Mouse (Mus musculus) cerebellum, adult 9-10 months (tissue): ENCODE results near the gene Tmem273.

Experiments
- DNase-seq: peaks from one replicate; pipeline ENCODE4 v3.0.0; 2022

Gene Tmem273

DNA sequence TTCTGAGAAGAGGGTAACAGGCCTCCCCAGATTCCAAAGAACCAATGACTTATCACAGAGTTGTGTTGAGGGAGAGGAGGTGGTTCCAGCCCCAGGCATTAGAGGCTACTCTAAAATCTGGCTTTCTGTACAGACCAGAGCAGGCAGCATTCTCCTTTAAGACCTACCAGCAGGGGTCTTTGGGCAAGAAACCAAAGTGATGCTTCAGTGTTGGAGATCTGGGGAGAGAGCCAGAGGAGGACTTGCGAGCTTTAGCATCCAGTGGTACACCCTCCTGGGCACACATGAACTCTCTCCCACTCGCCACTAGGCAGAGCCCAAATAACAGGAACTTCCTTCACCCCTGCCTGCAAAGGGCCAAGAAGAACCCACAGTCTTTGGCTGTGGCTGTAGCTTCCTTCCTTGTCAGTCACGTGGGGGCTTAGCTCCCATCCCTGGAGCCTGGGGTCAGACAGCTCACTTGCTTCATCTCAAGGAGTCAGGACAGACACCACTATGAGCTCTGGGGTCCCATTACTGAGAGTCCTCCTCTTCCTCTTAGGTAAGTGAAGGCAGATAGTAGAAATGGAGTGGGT lies at the start of gene Tmem273:
Gene Tmem273 (plus strand): TSS at position 408 of the 575 bp plus-strand sequence.
- no peak for DNase-seq

DNA sequence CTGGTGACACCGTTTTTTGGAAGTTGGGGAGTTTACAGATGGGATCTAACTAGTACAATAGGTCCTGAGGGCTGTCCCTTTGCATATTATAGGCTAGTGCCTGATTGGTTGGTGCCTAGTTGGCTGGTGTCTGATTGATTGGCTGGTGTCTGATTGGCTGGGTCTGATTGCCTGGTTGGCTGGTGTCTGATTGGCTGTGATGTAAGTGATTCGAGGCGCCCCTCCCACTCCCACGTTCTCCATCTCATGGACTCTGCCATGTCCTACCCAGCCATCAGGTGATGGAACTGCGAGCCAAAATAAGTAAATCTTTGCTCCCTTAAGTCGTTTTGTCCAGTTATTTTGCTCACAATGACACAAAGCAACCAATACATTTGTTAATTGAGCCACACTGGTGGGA lies 49.2 kb upstream of the Tmem273 start:
- no peak for DNase-seq

DNA sequence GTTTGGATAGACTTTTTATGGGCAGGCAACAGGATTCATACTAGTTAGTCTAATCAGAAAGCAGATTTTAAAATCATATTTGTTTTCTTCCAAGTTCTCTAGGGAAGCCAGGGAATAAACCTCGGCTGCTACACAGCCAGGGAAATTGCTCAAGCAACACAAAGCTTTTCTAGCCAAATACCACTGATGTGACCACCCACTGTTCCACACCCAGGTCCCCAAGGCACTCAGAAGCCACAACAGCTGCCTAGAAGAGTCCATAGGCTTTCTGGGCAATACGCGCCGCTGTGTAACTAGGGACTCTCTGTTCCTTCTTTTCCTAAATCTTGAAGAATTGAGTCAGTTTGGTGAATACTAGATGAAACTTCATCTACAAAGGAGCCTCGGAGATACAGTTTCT lies 47.2 kb upstream of the Tmem273 start:
- DNase-seq, result no peak

DNA sequence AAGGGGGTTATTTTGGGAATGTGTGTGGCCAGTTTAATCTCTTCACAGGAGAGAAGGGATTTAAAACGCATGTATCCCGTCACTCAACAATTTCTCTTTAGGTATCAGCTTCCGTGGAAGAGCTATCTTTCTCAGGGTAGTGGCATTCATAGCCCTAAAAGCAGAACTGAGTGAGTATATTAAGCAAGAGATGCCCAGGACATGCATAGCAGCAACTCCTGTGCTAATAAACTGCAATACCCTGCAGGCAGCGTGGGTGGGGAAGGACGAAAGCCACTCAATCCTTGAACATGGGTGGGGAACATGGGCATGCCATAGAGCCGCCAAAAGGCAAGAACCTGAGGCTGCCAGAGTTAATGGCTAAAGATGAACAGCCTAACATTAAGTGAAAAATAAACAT lies 37.2 kb upstream of the Tmem273 start:
- DNase-seq, result no peak

DNA sequence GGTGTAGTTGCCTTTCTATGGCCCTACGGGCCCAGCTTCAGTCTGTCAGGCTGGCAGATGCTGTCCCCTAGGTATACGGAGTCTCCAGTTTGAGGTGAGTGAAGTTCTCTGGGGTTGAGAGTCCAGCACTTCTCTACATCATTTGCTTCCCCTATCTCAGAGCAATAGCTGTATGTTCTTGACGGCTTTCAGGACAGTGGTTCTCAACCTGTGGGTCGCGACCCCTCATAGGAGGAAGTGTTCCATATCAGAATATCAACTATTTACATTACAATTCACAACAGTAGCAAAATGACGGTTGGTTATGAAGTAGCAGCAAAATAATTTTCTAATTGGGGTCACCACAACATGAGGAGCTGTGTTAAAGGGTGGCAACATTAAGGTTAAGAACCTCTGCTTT lies 35.0 kb upstream of the Tmem273 start:
- no peak for DNase-seq

DNA sequence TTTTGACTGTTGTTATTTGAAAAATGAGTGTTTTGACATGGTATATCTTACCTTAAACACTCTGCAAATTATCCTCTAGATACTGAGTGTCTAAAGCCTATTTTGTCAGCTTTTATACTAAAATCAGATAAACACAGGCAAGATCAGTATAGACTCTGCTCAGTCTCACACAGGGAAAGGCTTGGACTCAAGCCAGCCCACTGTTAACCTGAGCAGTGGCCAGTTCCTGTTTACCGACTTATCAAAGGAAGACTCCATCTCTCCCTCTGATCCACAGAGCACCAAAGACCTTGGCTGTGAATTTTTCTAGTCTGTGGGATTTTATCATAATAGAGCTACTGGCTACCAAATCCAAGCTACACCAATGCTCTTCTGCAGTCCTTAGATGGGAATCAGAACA lies 31.5 kb upstream of the Tmem273 start:
- no peak for DNase-seq

DNA sequence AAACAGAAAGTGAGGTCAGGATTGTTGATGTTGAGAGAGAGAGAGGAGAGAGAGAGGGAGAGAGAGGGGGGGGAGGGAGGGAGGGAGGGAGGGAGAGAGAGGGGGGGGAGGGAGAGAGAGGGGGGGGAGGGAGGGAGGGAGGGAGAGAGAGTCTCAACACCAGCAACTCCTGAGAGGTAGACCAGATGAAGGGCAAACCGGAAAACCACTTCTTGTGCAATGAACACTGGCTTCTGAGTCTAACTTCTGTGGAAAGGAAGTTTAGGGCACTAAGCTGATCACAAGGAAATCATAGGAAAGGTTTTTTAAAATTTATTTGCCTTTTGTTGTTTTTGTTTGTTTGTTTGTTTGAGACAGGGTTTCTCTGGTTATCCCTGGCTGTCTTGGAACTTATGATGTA lies 23.6 kb upstream of the Tmem273 start:
- no peak for DNase-seq

DNA sequence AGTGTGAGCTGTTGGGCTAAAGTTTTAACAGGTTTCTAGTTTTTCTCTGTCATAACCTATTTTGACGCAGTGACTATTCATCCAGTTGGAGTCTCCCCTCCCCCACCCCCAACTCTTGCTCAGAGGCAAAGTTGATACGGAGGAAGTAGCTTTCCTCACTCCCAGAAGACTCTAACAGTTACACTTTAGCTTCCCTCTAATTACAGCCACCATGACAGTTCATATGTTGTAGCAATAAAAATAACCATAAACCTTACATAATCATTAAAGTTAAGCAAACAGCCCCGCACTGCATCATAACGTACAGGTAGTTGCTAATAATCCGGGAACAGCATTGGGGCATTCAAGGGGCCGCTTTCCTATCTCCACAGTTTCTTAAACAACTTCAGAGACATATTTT lies 15.2 kb upstream of the Tmem273 start:
- no peak for DNase-seq

DNA sequence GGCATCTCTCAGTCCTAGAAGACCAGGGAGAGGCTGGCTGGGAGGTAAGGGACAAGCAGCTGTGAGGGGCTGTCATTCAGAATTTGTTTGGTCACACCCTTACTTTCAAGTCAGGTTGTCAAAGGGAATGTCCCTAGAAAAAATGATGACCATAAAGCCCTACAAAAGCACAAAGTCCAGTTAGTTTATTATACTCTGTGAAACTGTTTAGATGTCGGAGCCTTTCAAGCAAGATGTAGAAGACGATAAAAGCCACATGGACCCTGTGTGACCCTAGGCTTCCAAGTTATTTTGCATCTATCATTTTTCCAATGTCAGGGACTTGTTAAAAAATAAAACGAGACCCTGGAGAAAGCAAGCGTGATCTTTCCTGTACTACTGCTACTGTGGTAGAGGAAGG lies 13.7 kb upstream of the Tmem273 start:
- no peak for DNase-seq

DNA sequence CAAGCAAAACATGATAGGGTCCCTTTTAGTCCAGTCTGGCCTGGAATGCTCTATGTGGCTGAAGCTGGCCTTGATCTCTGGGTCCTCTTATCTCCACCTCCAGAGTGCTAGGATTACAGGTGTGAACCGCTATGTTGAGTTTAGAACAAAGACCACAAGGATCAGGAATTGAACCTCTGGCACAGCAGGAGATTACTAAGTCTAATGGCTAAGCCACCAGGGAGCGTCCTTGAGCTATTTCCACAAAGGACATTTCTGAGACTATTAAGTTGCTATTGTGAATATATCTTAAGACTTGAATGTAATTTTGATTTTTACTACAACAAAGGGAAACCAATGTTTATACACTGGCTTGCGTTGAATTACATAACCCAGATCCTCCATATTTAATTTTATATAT lies 13.0 kb upstream of the Tmem273 start:
- DNase-seq, result no peak

DNA sequence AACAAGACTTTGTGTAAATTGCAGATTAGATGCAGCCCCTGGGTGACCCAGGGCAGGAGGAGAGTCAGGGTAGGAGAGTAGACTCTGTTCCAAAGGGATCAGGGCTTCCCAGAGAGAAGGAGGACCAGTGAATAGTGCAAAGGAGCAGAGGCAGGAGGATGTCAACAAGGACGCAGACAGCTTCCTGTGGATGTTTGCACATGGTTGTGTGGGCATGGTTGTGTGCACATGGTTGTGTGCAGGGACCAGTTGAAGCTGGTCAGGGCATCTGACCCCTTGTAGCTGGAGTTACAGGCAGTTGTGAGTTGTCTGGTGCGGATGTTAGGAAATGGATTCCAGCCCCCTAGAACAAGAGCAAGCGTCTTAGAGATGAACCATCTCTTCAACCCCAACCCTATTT lies 12.3 kb upstream of the Tmem273 start:
- DNase-seq, result no peak

DNA sequence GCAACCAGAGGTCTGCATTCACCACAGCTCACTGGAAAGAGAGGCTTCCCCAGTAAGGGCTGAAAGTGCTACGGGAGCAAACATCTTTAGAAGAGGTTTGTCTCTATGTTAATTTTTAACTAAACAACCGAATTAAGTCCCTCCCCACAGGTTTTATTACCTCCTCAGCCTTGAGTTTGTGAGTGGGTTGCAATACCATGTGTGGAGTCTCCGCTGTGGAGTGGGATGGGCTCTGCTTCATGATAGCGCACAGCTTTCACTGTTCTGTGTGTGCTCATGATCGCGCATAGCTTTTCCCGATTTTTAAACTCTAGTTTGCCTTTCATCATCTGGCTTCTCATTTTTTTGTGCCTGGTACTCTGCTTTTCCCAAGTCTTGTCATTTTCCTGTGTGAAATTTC lies 9.7 kb upstream of the Tmem273 start:
- no peak for DNase-seq

DNA sequence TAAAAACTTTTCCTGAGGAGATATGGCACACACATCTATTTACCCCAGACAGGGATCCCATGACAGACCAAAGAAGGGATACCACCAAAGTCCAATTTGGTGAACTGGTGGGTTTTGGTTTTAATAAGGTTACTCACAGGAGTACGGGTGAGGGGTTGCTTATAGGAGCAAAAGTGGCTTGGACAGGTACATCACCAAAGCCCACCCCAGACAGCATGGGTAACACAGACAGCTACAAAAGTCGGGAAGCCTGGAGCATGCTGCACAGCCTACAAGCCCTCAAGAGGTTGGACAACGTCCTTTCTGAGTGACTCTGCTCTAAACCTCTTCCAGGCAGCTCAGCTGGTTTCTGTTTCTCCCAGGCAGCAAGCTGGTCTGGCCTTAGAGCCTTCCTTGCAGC lies 7.4 kb upstream of the Tmem273 start:
- DNase-seq, result no peak

DNA sequence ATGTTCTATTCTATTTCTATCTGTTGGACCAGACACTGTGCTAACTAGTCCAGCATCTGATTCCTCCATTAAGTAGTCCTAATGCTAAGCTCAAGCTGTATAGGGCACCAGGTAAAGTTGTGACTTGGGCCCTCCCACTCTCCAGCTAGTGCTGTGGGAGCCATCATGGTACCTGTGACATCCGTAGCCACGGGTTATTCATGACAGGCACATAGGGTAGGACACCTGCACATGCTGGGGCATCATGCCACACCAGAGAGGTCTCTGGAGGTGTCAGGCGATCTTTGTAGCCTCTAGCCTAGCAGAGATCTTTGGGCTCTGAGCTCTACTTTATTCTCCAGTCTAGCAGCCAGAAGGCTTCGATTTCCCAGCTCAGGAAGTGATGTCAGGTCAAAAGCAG lies 2.9 kb upstream of the Tmem273 start:
- no peak for DNase-seq

DNA sequence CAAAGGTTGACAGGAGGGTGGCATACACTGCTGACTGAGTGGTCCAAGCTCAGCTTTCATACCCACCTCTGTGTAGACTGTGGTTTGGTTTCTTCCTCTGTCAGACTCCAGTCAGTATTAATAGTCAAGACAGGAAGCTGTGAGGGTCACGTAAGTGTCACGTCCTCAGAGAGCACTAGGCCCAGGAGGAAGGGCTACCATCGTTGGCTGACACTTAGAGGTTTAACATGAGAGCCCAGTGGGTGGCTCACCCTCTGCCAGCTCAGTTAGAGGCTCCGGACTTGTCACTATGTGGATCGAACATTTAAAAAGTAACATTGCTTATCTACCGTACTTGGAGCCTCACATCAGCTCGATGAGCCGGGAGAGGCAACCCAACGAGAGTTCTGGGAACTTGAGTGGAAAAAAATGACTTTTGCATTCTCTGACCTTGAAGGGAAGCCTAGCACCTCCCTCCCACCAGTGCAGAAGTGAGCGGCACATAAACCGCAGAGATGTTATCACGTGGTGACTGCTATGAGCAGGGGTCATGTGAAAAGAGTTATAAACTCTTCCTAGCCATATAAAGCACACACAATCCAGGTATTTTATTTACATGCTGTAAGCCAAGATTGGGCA lies 1.5 kb upstream of the Tmem273 start:
- DNase-seq, result no peak

DNA sequence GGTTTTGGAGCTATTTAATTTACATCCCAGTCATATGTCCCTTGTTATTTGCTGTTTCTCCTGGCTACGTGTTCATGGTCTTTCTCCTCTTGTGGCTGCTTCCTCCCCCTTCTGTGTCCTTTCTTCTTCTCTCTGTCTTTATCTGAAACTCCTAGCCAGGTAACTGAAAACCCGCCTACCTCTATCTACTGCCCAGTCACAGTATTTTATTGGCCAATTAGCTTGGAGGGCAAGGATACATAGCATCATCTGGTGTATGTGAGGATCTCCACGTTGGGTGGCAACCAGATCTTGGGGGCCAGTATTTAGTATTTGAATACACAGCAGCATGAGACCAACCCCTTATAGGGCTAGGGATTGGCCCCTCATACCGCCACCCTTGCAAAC lies 1.0 kb upstream of the Tmem273 start:
- no peak for DNase-seq

DNA sequence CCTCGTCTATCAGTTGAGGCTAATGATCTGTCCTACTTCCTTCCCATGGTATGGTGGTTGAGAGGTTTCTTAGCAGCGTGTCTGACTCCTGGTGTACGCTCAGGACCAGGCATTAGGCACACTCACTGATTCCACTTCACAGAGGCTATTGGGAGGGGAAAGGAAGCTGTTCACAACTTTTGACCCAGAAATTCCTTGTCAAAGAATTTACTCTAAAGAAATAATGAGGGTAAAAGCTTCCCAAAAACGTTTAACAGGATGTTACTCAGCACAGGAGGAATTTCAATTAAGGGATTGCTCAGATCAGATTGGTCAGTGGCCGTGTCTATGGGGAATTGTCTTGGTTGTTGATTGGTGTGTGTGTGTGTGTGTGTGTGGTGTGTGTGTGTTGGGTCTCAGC lies 1.9 kb downstream of the Tmem273 start:
- DNase-seq, result no peak

DNA sequence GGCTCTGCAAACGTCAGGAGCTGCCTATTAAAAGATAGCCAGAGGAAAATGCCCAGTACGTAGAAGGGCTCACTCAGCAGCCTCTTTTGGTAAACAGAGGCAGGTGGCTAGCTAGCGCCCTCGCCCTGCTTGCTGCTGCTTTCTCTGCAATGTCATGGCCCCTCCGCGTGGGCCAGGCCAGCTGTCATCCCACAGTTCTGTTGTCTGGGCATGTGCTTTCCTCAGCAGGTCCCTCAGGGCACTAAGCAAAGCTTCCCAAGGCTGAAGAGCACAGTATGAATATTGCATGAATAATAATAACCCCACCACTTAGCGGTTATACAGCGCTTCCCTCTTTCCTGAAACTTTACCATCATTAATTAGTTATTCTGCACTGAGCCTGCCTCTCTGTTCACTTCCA lies 10.6 kb downstream of the Tmem273 start:
- no peak for DNase-seq

DNA sequence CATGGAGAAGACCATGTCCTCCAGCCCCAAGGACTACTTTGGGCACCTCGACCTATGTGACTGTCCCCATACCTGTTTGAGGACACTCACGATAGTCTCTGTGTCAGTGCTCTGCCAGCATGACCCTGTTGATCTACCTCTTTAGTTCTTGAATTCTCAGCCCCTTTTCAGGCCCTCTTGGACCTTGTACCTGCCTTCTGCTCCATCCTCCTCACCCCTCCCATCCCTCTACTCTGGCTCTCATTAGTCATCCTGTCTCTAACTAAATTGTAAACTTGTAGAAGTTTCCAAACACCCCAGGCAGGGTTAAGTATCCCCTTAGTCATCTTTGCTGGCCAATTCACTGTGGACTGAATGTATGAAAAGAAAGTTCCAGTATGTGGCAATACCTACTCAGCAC lies 12.0 kb downstream of the Tmem273 start:
- DNase-seq, result no peak

DNA sequence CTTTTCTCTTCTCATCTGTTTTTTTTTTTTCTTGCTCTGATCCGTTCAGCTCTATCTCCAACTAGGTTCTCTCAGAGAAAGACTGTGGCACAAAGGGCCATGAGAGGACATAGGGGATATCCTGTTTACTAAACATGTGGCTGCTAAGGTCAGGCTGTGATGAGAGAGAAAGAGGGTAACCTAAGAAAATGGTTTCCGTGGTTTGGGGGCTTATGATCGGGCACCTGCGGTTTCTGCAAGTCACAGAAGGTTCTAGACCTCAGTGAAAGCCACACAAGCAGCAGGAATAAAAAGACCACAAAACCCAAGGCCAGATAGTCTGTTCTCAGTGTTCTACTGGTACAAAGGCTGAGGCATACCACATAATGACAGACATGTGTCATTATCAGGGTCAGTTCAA lies 12.6 kb downstream of the Tmem273 start:
- DNase-seq, result no peak

DNA sequence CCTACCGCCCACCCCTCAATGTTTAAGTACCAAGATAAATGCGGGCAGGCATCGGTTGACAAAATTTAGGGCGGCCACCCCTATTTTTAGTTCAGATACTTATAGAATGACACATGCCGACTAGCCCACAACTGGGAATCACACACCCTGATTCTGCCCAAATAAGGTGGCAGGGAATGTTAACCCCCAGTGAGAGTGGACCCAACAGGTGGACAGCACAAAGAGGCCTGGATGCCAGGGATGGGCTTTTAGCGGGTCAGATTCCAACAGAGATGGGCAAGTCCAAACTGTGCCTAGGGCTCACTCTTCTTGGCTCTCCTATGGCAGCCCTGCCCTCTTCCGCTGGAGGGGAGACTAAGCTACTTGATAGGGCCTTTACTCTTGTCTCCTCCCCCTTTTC lies 14.3 kb downstream of the Tmem273 start:
- DNase-seq, result no peak

DNA sequence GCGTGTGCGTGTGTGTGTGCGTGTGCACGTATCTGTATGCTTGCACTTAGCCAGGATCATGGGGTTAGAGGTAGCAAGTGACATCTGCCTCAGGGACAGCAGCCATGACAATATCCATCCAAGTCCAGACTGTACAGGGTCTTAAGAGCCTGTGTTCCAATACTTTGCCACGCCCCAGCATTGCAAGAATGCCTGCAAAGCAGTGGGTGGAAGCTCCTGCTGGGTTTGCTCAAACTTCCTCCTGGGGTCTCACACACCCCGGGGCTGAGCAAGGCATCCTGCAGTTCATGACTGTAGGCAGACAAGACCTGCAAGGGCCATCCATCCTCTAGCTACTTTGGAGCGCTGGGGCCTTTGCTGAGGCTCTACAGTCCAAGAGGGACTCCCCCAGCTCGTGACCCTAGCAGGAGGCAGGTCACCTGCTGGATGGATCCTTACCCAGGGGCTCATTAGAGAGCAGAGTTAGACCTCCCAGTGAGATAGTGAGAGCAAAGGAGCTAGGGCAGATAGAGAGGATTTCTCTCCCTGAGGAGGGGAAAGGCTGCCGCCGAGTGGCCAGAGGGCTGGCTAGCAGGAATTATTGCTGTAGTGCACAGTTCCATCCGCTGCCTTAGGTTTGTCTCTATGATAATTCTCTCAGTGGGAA lies 15.4 kb downstream of the Tmem273 start:
- no peak for DNase-seq

DNA sequence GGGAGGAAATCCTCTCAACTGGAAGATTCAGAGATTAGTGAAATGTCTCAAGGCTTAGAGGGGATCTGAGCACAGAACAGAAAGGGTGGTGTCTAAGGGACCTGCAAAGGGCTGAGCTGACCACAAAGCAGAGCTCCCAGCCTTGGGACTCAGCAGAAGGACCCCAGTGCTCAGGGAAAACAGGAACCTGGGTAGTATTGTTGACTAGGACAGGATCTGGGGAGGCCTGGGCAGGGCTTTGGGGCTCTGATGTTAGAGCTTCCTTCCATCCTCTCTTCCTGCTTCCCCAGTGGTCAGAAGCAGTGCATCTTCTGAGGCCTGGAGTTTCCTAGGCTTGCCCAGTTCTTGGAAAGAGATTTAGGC lies 15.9 kb downstream of the Tmem273 start:
- no peak for DNase-seq

DNA sequence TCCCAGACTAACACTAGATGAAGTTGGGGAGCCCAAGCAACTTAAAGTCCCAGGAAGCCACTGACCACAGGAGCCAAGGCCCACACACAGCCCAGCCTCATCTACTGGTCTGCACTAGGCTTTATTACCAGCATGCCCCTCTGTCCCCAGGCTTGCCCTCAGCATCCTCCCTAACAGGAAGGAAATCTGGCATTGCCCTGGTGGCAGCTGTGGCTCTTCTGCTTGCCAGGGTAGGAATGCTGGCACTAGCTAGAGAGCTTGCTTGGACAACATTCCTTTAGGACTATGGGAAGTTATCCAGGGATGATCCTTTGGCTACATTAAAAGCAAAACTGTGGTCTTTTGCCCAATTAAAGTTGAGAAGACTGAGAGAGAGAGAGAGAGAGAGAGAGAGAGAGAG lies 24.3 kb downstream of the Tmem273 start:
- no peak for DNase-seq

DNA sequence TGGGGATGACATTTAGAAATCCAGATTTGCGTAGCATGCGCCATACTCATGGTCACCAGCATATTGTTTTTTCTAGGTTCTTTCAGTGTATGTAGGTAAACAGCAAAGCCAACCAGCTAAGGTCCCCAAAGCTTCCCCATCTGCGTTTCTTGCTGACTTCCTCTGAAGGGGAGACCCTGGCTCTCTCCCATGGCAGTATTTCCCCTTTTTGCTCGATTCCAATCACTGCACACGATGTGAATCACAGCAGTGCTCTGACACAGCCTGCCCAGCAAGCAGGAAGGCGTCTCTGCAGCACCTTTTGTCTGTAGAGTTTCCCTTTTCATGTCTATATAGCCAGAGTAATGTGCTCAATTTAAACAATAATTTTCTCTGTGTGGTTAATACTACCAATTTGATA lies 26.7 kb downstream of the Tmem273 start:
- DNase-seq, result no peak
